Mouse (Mus musculus) MEL (cell line): ENCODE measurements around the gene Nap1l1.

Experiments
- CTCF ChIP-seq, 3 experiments: IDR thresholded peaks in 2 of 3; conservative IDR thresholded peaks in 1 of 3; 2 replicates each; pipeline ENCODE4 v1.5.1; 2011 to 2012; ENCODE audit warnings: low read length in 3 of 3, low read depth in 2 of 3, mild to moderate bottlenecking in 2 of 3, improper control_type of control experiment in 1 of 3, inconsistent platforms in 1 of 3, mixed read lengths in 1 of 3, moderate library complexity in 1 of 3; ENCODE audit not compliant: control insufficient read depth in 1 of 3, insufficient read depth in 1 of 3, poor library complexity in 1 of 3, severe bottlenecking in 1 of 3
- GATA1 ChIP-seq: IDR thresholded peaks from 2 replicates; pipeline ENCODE4 v1.6.1; 2011; ENCODE audit warnings: low read depth, low read length, improper control_type of control experiment
- JUND ChIP-seq: IDR thresholded peaks from 2 replicates; pipeline ENCODE4 v1.6.1; 2011; ENCODE audit warnings: low read depth, mild to moderate bottlenecking, improper control_type of control experiment, low read length
- MEF2A ChIP-seq: IDR thresholded peaks from 2 replicates; pipeline ENCODE4 v1.6.1; 2014; ENCODE audit warnings: low read depth, mild to moderate bottlenecking, inconsistent platforms, low read length, improper control_type of control experiment; ENCODE audit not compliant: poor library complexity, insufficient replicate concordance, severe bottlenecking; ENCODE audit errors: extremely low read depth
- MXI1 ChIP-seq: IDR thresholded peaks from 2 replicates; pipeline ENCODE4 v1.6.1; 2011; ENCODE audit warnings: mild to moderate bottlenecking, low read depth, low read length, improper control_type of control experiment
- RAD21 ChIP-seq: IDR thresholded peaks from 2 replicates; pipeline ENCODE4 v1.6.1; 2011; ENCODE audit warnings: mild to moderate bottlenecking, low read depth, low read length, improper control_type of control experiment
- SMC3 ChIP-seq: IDR thresholded peaks from 2 replicates; pipeline ENCODE4 v1.6.1; 2011; ENCODE audit warnings: low read depth, low read length, improper control_type of control experiment
- TAL1 ChIP-seq: IDR thresholded peaks from 2 replicates; pipeline ENCODE4 v1.6.1; 2012; ENCODE audit warnings: mild to moderate bottlenecking, inconsistent platforms, low read length, moderate library complexity, mixed read lengths
- UBTF ChIP-seq: IDR thresholded peaks from 2 replicates; pipeline ENCODE4 v1.6.1; 2012; ENCODE audit warnings: low read depth, mild to moderate bottlenecking, inconsistent platforms, low read length, improper control_type of control experiment, moderate library complexity, borderline replicate concordance; ENCODE audit not compliant: insufficient read depth
- USF1 ChIP-seq: IDR thresholded peaks from 2 replicates; pipeline ENCODE4 v1.6.1; 2014; ENCODE audit warnings: low read depth, mild to moderate bottlenecking, inconsistent platforms, low read length, improper control_type of control experiment, moderate library complexity

- TF ChIP-seq USF1: no peak
- no peak for TF ChIP-seq SMC3
- no peak for TF ChIP-seq MEF2A
- no peak for TF ChIP-seq RAD21
- no peak for TF ChIP-seq MXI1
- TF ChIP-seq CTCF (IDR thresholded peaks at IDR 0.05 in 2 of 3, conservative IDR thresholded peaks at IDR 0.05 in 1 of 3; ENCODE audit: control insufficient read depth in 1 of 3, insufficient read depth in 1 of 3, low read depth in 2 of 3, low read length in 3 of 3, poor library complexity in 1 of 3, severe bottlenecking in 1 of 3): no peak
- TF ChIP-seq TAL1: no peak
- TF ChIP-seq UBTF: no peak
- no peak for TF ChIP-seq JUND
- TF ChIP-seq GATA1: no peak
Observed at GRCm38 (mm10) chr10:111476301-111476700, 3.3 kb downstream of the Nap1l1 start.
